Mouse (Mus musculus) left cerebral cortex, adult 18-20 months (tissue): ENCODE measurements around the gene Acer1. TPM values are rescaled to one million over a fixed set of nuclear protein-coding genes. Genes with fewer than 3 reads are reported as not detected.
A peak's percentile ranks its signal among the peaks of the same experiment; 100 is the strongest.

Experiments
- DNase-seq, 2 experiments: peaks; one replicate each; pipeline ENCODE4 v3.0.0; 2021 to 2022; ENCODE audit warnings: low spot score in 2 of 2, mixed read lengths in 1 of 2
- total RNA-seq, 2 experiments: library from RNA; stranded (reverse); gene quantifications; 2 replicates each; pipeline ENCODE4 v1.2.3; 2021

Acer1 gene
- total RNA-seq, 2 experiments from 2014 or later, result not detected

DNA sequence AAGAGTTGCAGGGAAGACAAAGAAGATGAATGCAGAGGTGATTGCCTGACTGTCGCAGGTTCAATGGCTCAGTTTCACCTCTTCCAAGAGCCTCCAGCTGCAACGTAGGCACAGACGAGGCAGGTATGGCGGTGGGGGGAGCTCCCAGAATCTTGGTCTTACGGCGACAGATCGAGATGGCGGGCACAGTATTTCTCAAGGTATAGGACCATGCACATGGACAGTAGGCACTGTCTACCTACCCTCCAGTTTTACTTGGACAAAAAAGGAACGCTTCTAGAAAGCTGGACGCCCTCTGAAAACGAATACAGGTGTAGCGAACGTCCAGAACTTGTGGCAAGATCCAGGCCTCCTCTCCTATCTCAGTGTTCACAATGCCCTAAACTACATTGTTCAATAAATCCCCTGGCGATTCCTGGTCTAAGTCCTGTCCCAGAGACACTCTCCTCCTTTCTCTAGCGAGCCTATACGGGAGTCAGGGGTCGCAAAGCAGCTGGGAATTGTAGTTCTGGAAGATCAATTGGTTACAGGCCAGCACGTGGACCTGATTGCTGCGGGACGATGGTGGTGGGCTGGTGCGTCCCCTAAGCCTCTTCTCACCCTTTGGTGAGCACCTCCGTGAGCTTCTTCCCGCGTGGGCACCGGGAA lies 7.7 kb upstream of the Acer1 start:
- peak; percentile 73 to 78 for DNase-seq

GRCm38 (mm10) chr17:56988921-56989430 lies 7.0 kb upstream of the Acer1 start:
- no peak for DNase-seq

DNA sequence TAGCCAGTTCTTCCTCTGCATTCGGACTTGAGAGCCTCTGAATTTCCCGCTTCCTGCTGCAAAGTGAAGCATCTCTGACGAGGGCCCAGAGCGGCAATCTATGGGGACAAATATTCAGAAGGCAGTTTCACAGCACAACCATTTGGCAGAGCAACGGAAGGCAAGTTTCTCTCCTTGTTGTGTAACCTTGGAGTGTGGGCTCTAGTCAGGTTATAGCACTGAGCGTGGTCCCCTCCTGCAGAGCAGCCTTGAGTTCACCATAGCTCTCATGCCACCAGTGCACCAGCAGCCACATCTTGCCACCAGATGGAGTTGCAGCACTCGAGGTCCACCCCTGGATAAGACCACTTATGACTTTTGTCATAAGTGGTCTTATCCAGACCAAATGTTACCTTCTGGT lies 6.5 kb upstream of the Acer1 start:
- DNase-seq, result no peak

DNA sequence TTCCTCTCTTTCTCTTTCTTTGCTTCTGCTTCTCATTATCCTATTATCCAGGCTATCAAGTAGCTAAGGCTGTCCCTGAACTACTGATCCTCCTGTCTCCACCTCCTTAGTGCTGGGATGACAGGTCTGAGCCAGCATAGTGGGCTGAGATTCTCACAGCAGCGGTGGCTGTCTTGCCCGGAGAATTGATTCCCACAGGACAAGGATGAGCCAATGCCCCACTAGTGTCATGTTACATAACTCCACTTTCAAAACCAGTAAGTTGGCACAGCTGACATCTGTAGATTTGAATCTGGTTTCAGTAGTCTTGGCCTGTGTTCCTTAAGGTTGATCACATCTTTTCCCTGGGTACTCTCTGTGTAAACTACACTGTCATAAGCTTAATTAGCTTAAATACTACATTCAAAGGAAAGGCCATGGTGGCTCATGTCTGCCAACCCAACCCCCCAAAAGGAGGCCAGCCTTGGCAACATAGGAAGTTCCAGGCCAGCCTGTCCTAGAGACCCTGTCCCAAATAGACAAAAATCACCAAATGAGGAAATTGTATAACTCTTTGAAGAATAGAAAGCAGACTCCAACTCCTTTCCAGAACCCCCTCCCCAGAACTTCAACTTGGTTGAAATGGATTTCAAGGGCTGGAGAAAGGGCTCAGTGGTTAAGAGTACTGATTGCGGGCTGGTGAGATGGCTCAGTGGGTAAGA lies 4.3 kb upstream of the Acer1 start:
- no peak for DNase-seq

DNA sequence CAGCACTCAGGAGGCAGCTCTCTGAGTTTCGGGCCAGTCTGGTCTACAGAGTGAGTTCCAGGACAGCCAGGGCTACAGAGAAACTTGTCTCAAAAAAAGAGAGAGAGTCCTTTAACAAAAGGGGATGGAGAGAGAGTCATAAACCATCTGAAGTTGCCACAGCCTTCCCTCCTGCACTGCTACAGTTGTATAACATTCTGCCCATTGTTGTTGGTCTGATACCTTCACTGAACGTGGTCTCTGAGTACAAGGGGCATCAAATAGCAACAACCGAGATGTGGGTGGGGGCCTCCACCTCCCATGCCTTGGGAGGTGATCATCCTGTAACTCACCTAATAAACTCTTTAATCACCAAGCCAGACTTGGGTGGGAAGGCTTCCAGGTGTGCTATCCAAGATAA lies 3.7 kb upstream of the Acer1 start:
- no peak for DNase-seq

- no peak for DNase-seq
These were observed 3.0 kb upstream of the Acer1 start for GRCm38 (mm10) chr17:56984886-56985285.

DNA sequence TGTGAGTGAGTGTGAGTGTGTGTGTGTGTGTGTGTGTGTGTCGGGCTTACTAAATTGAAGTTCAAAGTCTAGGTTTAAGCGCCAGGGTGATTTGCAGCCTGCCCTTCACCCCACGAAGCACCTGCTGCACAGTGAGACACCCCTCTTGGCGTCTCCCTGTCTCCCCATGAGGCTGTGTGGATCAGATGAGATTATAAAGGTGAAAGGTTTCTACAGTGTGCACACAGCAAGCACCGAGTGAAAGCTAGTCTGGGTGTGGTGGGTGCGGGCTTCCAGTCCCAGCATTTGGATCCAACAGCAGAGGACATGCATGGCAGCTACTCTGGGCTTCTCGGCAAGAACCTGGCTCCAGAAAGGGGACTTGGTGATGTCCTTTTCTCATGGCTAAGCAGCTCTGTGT lies 877 bp downstream of the Acer1 start:
- no peak for DNase-seq

DNA sequence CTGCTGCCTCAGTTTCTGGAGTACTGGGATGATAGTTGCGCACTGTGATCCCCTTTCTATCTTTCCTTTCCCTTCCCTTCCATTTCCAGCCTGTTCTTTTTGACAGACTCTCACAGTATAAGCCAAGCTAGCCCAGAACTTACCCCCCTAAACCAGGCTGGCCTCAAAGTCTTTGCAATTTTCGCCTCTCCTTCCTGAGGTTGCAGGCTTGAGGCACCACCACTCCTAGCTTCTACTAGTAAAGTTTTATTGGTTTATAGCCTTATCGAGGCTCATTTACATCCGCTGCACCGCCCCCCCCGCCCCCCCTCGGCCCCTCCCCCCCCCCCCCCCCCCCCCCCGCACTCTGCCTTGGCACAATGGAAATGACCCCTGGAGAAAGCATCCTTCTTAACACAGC lies 2.4 kb downstream of the Acer1 start:
- no peak for DNase-seq

DNA sequence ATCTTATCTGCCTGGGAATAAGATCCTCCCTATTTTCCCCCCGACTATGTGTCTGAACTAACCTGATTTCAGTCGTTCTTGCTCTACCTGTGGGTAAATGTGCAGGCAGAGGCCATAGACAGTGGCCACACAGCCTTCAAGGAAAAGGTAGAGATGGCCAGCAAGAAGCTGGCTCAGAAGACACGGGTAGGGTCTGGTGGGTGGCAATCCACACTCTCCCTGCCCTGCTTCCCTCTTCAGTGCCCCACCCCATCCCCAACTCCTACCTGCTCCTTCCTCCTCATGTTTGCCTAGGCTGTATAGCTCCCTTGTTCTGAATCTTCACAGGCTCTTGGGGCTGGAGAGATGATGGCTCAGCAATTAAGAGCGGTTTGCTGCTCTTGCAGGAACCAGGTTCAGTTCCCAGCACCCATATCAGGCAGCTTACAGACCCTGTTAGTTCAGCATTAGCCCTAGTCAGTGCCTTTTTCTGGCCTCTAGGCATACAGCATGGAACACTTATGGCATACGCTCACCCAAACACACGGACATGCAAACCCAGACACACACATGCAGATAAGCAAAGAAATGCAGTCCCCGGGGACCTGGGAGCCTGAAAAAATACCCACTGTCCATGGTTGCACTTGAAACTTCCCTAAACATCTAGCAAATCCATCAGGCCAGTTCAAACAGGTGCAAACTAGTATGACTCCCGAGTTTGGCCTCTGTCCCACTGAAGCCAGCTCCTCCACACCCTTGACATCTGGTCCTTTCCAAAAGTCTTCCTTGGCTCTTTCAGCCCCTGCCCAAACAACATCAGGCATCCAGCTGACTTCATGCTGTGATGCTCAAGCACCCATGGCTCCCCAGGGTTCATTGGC lies 5.2 kb downstream of the Acer1 start:
- DNase-seq, result no peak

DNA sequence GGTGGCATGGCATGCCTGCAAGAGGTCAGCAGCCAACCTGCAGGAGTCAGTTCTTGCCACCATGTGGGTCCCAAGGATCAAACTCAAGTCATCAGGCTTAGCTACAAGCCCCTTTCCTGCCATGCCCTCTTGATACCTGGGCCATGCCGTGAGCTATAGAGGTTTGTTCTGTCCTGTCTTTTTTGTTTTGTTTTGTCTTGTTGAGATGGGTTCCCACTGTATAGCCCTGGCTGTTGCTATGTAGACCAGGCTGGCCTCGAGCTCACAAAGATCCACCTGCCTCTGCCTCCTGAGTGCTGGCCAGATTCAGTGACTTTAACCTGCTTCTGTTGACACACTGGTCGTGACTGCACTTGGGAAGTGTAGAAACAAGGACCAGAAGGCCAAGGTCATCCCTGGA lies 6.5 kb downstream of the Acer1 start:
- DNase-seq, result no peak

DNA sequence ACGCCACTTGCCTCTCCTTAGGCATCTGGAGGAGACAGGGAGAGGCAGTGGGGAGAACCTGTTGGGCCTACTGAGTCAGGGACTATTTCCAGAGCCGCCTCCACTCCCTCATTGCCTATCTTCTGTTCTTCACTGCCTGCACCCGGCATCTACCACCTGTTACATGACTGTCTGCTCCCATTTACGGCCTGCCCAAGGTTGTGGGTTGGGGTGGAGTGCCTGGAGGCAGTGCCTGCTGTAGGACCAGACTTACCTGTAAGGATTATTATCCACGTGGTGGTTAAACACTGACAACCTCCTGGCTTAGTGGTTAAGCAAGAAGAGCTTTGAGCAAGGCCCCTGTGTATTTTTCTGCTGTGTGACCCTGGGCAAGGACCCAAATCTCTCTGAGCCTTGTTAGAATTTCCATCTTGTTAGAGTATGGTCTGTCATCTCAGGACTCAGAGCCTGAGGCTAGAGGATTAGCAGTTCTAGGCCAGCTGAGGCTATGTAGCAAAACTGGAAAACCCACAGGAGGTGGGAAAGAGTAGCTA lies 7.2 kb downstream of the Acer1 start:
- DNase-seq, result no peak

DNA sequence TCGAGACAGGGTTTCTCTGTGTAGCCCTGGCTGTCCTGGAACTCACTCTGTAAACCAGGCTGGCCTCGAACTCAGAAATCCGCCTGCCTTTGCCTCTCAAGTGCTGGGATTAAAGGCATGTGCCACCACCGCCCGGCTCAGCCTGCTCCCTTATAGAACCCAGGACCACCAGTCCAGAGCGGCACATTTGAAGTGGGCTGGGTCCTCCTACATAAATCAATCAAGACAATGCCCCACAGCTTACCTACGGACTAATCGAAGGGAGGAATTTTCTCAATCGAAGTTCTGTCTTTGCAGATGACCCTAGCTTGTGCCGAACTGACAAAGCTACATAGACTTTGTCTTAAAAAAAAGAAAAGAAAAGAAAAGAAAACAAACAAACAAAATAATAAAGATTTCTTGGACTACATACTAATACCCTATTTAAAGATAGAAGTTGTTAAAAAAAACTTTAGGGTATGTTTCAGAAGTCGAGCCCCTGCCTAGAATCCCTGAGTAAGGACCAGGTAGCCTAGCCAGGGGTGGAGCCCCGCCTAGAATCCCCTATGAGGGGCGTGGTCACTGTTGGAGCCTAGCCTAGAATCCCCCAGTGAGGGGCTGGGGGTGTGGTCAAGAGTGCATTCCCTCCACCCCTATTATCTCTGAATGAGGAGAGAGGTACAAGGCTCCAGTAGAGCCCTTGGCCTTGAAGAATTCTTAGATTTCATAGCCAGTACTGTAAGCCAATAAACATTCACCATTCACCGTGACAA lies 7.8 kb downstream of the Acer1 start:
- no peak for DNase-seq

DNA sequence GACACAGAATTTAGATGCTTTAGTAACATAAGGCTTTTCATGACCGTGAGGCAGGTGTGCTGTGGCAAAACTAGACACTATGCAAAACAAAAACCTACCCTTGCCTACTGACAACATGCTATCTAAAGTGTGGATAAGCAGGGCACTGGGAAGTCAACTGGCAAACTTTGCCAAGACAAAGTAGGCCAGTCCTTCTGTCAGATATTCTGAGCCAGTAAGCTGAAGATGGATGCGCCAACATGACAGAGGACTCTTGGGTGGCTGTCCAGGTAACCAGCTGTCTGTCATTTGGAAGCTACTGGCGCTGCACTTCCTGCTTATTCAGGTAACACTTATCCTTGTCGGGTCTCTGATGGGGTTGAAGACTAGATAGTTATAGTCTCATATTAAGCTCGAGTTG lies 11.8 kb downstream of the Acer1 start:
- no peak for DNase-seq

DNA sequence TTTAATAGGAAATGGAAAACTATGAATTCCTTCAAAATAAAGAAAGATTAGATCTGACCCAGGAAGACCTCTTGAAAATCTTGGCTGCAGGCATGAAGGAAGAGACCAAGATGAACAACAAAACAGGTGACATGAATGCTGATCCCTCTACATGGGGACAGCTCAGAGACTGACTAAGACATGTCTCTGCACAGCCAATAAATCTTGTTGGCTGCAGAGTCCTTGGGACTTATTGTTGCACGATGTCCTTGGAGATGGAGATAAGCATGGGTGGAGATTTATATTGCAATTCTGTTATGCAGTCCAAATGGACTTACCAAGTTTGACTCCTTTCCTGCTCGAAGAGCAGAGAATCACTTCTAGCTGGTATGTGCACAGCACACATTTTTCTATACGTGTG lies 12.6 kb downstream of the Acer1 start:
- DNase-seq, result no peak

- DNase-seq, result no peak
These were observed 18.3 kb downstream of the Acer1 start for GRCm38 (mm10) chr17:56963646-56964045.

DNA sequence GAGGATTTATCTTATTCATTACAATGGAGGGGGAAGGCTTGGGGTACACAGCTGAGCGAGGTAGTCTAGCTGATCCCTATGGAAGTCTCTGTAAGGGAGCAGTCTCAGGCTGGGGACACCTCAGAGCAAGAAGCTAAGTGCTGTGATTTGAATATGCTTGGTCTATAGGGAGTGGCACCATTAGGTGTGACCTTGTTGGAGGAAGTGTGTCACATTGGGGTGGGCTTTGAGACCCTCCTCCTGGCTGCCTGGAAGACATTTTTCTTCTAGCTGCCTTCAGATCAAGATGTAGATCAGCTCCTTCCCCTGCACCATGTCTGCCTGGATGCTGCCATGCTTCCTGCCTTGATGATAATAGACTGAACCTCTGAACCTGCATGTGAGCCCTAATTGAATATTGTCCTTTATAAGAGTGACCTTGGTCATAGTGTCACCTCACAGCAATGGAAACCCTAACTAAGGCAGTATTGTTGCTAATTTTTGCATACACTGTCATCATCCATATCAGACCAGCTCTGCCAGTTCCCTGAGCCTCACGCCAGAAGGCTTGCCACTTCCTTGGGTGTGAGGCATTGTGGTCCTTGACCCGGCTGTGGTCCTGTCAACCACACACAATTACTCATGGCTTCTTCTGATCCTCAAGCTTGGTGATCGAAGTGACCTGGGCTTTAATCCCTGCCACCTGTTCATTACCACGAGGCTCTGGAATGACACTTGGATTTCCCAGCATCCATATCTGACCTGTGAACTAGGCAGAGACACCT lies 19.1 kb downstream of the Acer1 start:
- no peak for DNase-seq

GRCm38 (mm10) chr17:56961880-56962279 lies 20.0 kb downstream of the Acer1 start:
- DNase-seq, result no peak

GRCm38 (mm10) chr17:56958667-56959066 lies 23.3 kb downstream of the Acer1 start:
- no peak for DNase-seq

GRCm38 (mm10) chr17:56957763-56958429 lies 24.0 kb downstream of the Acer1 start:
- DNase-seq, result no peak

DNA sequence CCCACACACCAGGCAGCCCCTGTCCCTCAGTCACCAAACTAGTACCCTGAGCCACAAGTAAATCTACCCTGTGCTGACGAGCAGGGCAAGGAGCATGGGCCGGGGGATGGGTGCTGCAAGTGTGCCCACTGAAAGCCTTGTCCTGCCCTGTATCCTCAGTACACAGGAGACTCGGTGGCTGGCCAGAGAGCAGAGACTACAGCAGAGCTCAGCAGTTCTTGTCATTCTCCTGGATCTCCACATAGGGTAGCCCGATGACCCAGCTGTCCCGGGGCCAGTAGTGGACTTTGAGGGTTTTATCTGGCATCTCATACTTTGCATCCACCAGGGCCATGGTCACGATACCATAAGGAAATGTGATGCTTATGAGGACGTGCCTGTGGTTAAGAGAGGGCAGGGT lies 27.1 kb downstream of the Acer1 start:
- DNase-seq, result no peak
